Mouse (Mus musculus) C2C12 (cell line): ENCODE data around the gene Gm26661. TPM values are rescaled to one million over a fixed set of nuclear protein-coding genes. Genes with fewer than 3 reads are reported as not detected.

Source experiments
- H3K27me3 ChIP-seq: one replicate; pipeline ENCODE4 v1.6.1; 2011; ENCODE audit not compliant: control insufficient read depth, insufficient read depth, insufficient read length
- H3K36me3 ChIP-seq: one replicate; pipeline ENCODE4 v1.6.1; 2011; ENCODE audit not compliant: control insufficient read depth, insufficient read depth
- H3K4me3 ChIP-seq: one replicate; pipeline ENCODE4 v1.5.1; 2011; ENCODE audit warnings: mild to moderate bottlenecking, control low read depth; ENCODE audit not compliant: poor library complexity, insufficient read depth, severe bottlenecking
- H3K79me2 ChIP-seq: one replicate; pipeline ENCODE4 v1.6.1; 2011; ENCODE audit not compliant: control insufficient read depth, insufficient read depth
- H3K79me3 ChIP-seq: one replicate; pipeline ENCODE4 v1.6.1; 2011; ENCODE audit warnings: low read depth, control low read depth
- H3ac ChIP-seq: one replicate; pipeline ENCODE3; 2011; ENCODE audit warnings: low read depth; ENCODE audit not compliant: control insufficient read depth, insufficient read length
- CEBPB ChIP-seq: IDR thresholded peaks from one replicate; pipeline ENCODE4 v1.6.1; 2011; ENCODE audit warnings: low read depth, mild to moderate bottlenecking, control low read depth, moderate library complexity
- CTCF ChIP-seq: IDR thresholded peaks from one replicate; pipeline ENCODE4 v1.5.1; 2011; ENCODE audit not compliant: control insufficient read depth, insufficient read depth, insufficient read length
- FOSL1 ChIP-seq: IDR thresholded peaks from one replicate; pipeline ENCODE4 v1.8.0; 2011; ENCODE audit warnings: mild to moderate bottlenecking, low read length; ENCODE audit not compliant: poor library complexity, insufficient read depth, severe bottlenecking
- MAX ChIP-seq: IDR thresholded peaks from one replicate; pipeline ENCODE4 v1.6.1; 2011; ENCODE audit warnings: mild to moderate bottlenecking, control low read depth
- MYOD1 ChIP-seq: IDR thresholded peaks from one replicate; pipeline ENCODE4 v1.6.1; 2011; ENCODE audit warnings: low read depth; ENCODE audit not compliant: control insufficient read depth, insufficient read length
- MYOG ChIP-seq: IDR thresholded peaks from one replicate; pipeline ENCODE4 v1.6.1; 2011; ENCODE audit not compliant: control insufficient read depth, insufficient read length; ENCODE audit errors: extremely low read depth
- USF1 ChIP-seq: IDR thresholded peaks from one replicate; pipeline ENCODE4 v1.6.1; 2011; ENCODE audit warnings: low read depth, mild to moderate bottlenecking, control low read depth, moderate library complexity
- polyA plus RNA-seq: library from polyadenylated mRNA; unstranded; fragments of >200 nt; fragmentation: generic; extraction: Trizol; gene quantifications from one replicate; pipeline ENCODE4 v1.2.1, GENCODE M21; 2012; ENCODE audit warnings: missing spikeins

Gm26661 gene
- polyA plus RNA-seq, 1 experiment = not detected

DNA sequence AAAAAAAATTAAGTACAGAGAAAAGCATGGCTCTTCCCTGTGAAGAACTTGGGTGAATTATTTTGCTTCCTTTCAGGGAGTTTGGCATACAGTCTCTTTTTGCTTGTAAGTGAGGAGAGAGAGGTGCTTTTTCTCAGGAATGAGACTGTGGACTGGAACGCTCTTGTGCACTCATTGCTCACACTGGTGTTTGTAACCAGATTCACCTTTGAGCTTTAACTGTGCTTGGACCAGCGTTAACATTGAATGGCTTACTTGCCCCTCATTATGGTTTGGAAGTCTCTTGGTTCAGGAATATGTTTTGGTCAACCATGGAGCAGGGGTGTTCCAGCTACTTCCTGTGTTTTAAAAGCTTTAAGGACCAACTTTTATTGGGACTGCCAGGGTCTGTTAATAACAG lies 37.8 kb downstream of the Gm26661 start:
- Histone ChIP-seq H3K79me3 (peaks cover 91% of the 10 kb centered on the region), H3K36me3 (peaks cover 41% of the 10 kb centered on the region)
- TF ChIP-seq CEBPB (no peak), MYOD1 (no peak), MYOG (no peak), MAX (no peak), FOSL1 (no peak), USF1 (no peak), CTCF (no peak)

DNA sequence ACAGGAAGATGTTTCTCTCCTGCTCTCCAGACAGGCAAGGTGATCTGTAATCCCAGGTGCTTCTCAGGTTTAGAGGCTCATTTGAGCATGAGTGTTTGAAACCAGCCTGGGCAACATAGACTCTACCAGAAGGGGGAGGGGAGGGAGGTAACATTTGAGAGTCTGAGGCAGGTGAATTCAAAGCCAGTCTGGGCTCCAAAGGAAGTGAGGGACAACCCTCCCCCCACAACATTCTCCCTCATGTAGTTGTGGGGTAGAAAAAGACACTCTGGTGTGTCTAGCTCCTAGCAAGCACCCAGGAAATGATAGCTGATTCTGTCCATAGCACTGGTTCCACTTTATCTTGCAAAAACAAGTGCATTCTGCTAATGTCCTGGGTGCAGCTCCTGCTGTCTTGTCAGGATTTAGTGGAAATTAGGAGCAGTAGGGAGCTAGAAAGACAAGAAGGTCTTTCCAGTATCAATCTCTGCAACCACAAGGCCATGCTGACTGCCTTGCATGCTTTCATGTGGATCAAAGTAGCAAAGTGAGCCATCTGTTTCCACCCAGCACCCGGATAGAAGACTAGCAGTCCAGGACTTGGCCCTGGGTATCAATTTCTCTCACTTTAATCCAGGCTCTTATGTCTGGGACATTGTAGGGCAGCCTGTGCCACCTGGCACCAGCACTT lies 40.5 kb downstream of the Gm26661 start:
- Histone ChIP-seq H3K27me3 (no peaks in the 10 kb centered on the region), H3K79me3 (peaks cover 91% of the 10 kb centered on the region), H3ac (no peak overlapping the region), H3K4me3 (no peak overlapping the region), H3K36me3 (peaks cover 30% of the 10 kb centered on the region), H3K79me2 (peaks cover 100% of the 10 kb centered on the region)
- TF ChIP-seq FOSL1 (no peak), CTCF (no peak), USF1 (no peak), MYOD1 (no peak), CEBPB (no peak), MAX (no peak), MYOG (no peak)

More for the DNA sequence above, 37.8 kb downstream of the Gm26661 start:
- no peak overlapping the region for H3K4me3 ChIP-seq
- no peaks in the 10 kb centered on the region for H3K27me3 ChIP-seq
- no peak overlapping the region for H3ac ChIP-seq
- peaks cover 100% of the 10 kb centered on the region for H3K79me2 ChIP-seq

DNA sequence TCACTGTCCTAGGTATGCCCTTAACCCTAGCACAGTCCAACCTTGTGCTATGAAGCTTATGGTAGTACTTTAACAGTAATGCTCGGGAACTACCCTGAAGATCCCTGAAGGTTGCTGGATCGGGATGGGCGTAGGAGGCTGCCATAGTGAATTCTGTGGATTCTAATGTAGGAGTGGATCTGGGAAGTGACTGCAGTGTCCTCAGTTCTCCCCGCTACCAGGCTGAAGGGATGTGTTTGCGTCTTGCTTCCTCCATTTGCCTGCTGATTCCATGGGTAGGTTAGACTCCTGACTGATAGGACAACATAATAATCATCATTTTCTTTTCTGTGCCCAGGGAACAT lies 41.0 kb downstream of the Gm26661 start:
- Histone ChIP-seq H3ac (no peak overlapping the region), H3K4me3 (no peak overlapping the region)
- TF ChIP-seq MAX (no peak), MYOG (no peak), FOSL1 (no peak)

DNA sequence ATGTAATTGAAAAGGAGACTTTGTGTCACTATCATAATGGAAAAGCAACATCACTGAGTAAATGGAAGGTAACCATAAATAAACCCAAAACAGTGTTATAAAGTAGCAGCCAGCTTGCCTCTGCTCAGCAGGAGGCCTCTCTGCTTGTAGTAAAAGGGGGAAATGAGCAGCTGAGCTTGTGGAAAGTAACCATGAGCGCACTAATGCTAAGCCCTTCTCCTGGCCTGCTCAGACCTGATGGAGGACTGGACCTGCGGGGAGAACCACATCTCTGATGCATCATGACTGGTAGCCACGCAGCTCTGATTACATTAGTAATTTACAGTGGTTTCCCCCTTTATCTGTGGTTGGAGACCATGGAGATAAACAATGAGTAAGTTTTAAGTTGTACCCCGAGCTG lies 42.1 kb downstream of the Gm26661 start:
- Histone ChIP-seq H3K27me3 (no peaks in the 10 kb centered on the region), H3K4me3 (no peak overlapping the region), H3ac (no peak overlapping the region), H3K36me3 (peaks cover 22% of the 10 kb centered on the region), H3K79me3 (peaks cover 89% of the 10 kb centered on the region), H3K79me2 (peaks cover 100% of the 10 kb centered on the region)
- TF ChIP-seq CTCF = no peak
- no peak for TF ChIP-seq MYOG
- peak; percentile 51 for TF ChIP-seq MYOD1
- no peak for TF ChIP-seq FOSL1
- no peak for TF ChIP-seq CEBPB
- peak; percentile 40 for TF ChIP-seq MAX
- TF ChIP-seq USF1 = no peak

More for the DNA sequence above, 41.0 kb downstream of the Gm26661 start:
- Histone ChIP-seq H3K27me3 (no peaks in the 10 kb centered on the region), H3K79me2 (peaks cover 100% of the 10 kb centered on the region), H3K36me3 (peaks cover 29% of the 10 kb centered on the region), H3K79me3 (peaks cover 90% of the 10 kb centered on the region)

DNA sequence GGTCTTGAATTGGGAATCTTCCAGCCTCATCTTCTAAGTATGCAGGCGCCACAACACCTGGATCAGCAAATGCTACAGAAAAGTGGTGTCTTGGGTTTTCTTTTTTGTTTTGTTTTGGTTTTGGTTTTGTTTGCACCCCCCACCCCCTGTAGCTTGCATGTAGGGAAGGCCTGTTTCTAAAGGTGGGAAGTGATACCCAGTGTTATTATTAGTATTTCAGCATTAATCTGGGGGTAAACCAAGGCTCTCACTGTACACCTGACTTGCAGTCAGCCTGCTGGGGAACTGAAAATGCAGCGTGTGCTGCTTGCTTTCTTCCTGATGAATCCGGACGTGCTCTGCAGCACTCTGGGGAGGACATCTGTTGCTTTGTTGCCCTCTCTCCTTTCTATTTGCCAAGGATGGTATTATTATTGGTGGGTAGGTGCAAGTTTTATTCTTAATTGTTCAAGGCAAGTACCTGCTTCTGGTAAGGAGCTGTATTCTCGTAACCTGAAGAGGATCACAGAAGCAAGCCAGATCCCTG lies 47.2 kb downstream of the Gm26661 start:
- peaks cover 97% of the 10 kb centered on the region for H3K79me3 ChIP-seq
- peaks cover 100% of the 10 kb centered on the region for H3K79me2 ChIP-seq
- peaks cover 43% of the 10 kb centered on the region for H3K36me3 ChIP-seq
- H3K4me3 ChIP-seq = no peak overlapping the region
- TF ChIP-seq FOSL1 (no peak), USF1 (no peak), MYOG (no peak), CTCF (no peak), MAX (no peak), MYOD1 (no peak), CEBPB (no peak)
- H3ac ChIP-seq = no peak overlapping the region
- H3K27me3 ChIP-seq = no peaks in the 10 kb centered on the region
